ENCODE assay signal across 32 mouse cellular contexts in the genomic region with DNA sequence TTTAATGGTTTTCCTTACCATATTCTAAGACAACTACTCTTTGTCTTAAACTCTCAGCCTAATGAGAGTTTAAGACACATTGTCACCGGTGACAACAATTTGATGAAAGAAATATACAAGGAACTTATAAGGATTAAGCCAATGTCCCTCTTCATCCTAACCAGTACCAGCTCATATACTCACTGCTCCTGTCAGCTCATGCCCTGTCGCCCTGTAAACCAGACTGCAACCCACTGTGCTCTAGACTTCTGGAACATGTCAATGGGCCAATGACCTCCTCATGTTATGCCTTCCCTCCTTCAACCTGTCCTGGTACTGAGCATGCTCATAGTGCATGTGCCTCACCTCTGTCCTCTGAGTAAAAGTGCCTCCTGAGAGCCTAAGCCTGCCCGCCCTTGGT. TPM values are rescaled to one million over a fixed set of nuclear protein-coding genes. Genes with fewer than 3 reads are reported as not detected.
"Had no signal": no experiment of that assay in that cellular context is flagged by ENCODE, and none has a peak within 500 bp of the region (broad histone marks: within the 10 kb centered on the region; RNA-seq: fewer than 3 reads in every experiment).

No protein-coding gene starts in this region.

- H3K36me3 ChIP-seq: intestine, embryonic 15.5 days; kidney, embryonic 15.5 days; limb, embryonic 12.5 days; limb, embryonic 15.5 days; liver, embryonic 15.5 days; midbrain, embryonic 13.5 days; neural tube, embryonic 12.5 days; neural tube, embryonic 15.5 days; stomach, embryonic 15.5 days had no signal

- H3K4me1 ChIP-seq: midbrain, embryonic 13.5 days; stomach, embryonic 15.5 days had no signal

- H3K9ac ChIP-seq: intestine, embryonic 15.5 days; kidney, embryonic 15.5 days; limb, embryonic 12.5 days; limb, embryonic 15.5 days; liver, embryonic 15.5 days; midbrain, embryonic 13.5 days; neural tube, embryonic 12.5 days; neural tube, embryonic 15.5 days; stomach, embryonic 15.5 days had no signal

- ATAC-seq: intestine, embryonic 15.5 days; midbrain, embryonic 13.5 days; midbrain, embryonic 16.5 days had no signal

- H3K9me3 ChIP-seq: intestine, embryonic 15.5 days; kidney, embryonic 15.5 days; limb, embryonic 12.5 days; limb, embryonic 15.5 days; liver, embryonic 15.5 days; megakaryocyte, embryonic 14.5 days; midbrain, embryonic 13.5 days; neural tube, embryonic 12.5 days; neural tube, embryonic 15.5 days; stomach, embryonic 15.5 days had no signal

- H3K4me3 ChIP-seq: intestine, embryonic 15.5 days; kidney, embryonic 15.5 days; left cerebral cortex, adult 2 months; limb, embryonic 12.5 days; limb, embryonic 15.5 days; liver, embryonic 15.5 days; megakaryocyte, embryonic 14.5 days; midbrain, embryonic 13.5 days; myocyte; neural tube, embryonic 12.5 days; neural tube, embryonic 15.5 days; stomach, embryonic 15.5 days had no signal

- H3K4me2 ChIP-seq: intestine, embryonic 15.5 days; kidney, embryonic 15.5 days; limb, embryonic 12.5 days; limb, embryonic 15.5 days; liver, embryonic 11.5 days; liver, embryonic 15.5 days; midbrain, embryonic 13.5 days; neural tube, embryonic 12.5 days; neural tube, embryonic 15.5 days; stomach, embryonic 15.5 days had no signal

- H3K27me3 ChIP-seq: intestine, embryonic 15.5 days; kidney, embryonic 15.5 days; limb, embryonic 12.5 days; limb, embryonic 15.5 days; liver, embryonic 15.5 days; midbrain, embryonic 13.5 days; neural tube, embryonic 12.5 days; stomach, embryonic 15.5 days had no signal

- H3K27ac ChIP-seq: intestine, embryonic 15.5 days; kidney, embryonic 15.5 days; left cerebral cortex, adult 2 months; limb, embryonic 12.5 days; limb, embryonic 15.5 days; liver, embryonic 15.5 days; macrophage; midbrain, embryonic 13.5 days; neural tube, embryonic 12.5 days; neural tube, embryonic 15.5 days; stomach, embryonic 15.5 days had no signal

- DNase-seq: kidney, adult 11 months; kidney, adult 8-10 months; kidney, postnatal 10 days; kidney, postnatal 36 days; layer of hippocampus, postnatal 36 days; lung, adult 2 months; retina, postnatal 1 day; right cerebral cortex, postnatal 25 days; spleen, adult 18-20 months; thymus, adult 18-20 months; thymus, postnatal 36 days had no signal

RNA-seq across cellular contexts. Expression of gene Abcg8, which starts 8.3 kb away (rescaled TPM):
- total RNA-seq: layer of hippocampus, adult 8-10 months; layer of hippocampus, postnatal 10 days; layer of hippocampus, postnatal 36 days; left cerebral cortex, adult 2 months; left cerebral cortex, postnatal 10 days; left cerebral cortex, postnatal 36 days; monocyte, adult 5-6 weeks had no signal
- polyA plus RNA-seq: lung, embryonic 16.5 days; macrophage; neural tube, embryonic 12.5 days had no signal

RNA-seq across cellular contexts. Expression of gene Abcg5, which starts 15.0 kb away (rescaled TPM):
- total RNA-seq: layer of hippocampus, adult 8-10 months; layer of hippocampus, postnatal 10 days; layer of hippocampus, postnatal 36 days; left cerebral cortex, adult 2 months; left cerebral cortex, postnatal 10 days; monocyte, adult 5-6 weeks had no signal
- polyA plus RNA-seq: macrophage, myocyte had no signal
